Mouse (Mus musculus) lung, postnatal 25 days (tissue): ENCODE measurements around the gene Bap1.
A peak's percentile ranks its signal among the peaks of the same experiment; 100 is the strongest.

ENCODE experiments used
- DNase-seq: peaks from one replicate; pipeline ENCODE4 v3.0.0; 2022; ENCODE audit warnings: low spot score

Bap1 gene

DNA sequence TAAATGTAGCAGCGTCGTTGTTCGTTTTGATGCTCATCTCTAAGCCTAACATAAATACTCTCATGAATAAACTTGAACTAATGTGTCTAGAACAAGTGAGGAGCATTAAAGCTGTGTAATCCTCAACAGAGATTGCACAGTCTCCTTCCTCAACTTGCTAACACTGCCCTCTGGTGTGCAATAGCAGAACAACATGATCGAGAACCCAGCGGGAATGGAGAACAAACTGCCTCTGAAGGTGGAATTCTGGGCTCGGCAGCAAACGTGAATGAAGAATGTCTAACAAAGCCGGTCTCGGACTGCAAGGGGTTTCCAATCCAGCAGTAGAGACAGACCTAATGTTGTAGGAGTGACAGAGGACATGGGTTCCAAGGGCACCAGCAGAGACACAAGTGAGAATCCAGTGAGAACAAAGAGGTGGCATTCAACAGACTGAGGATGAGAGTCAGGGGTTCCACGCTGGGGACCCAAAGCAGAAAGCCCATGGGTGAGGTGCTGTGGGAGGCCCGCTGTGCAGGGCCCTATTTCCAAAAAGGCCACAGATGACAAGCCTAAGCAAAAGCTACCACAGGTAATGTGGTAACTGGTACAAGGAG lies 17.2 kb upstream of the Bap1 start:
- DNase-seq = peak; percentile 89

DNA sequence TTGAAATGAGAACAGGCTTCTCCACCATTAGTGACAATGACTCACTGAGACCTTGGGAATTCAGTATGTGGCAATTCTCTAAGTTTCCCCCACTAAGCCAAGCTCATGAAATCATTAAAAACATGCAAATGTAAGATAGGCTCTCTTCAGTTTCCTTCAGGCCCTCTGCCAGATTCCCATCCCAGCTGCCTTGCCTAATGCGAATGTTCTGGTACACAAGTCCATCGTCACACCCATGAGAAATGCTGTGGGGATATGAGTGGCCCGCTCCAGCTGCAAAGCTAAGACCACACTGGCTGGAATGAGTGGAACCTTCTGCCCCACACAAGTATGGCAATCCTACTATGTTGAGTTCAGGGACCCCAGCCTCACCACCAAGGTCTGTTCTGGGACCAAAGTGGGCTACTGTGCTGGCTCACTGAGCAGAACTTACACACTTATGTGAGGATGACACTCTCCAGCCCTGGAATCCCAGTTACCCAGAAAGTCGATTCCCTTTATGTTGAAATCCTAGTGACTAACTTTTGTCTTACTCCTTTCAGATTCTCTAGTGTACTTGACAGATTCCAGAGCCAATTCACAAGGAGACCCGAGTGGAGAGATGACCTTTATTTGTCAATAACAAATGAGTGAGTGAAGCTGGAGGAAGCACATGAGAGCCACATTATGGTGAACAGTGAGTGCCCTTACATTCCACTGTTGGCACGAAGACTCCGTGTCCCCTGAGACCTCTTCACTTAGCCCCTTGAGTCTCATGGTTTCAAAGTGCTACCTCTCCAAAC lies 14.0 kb upstream of the Bap1 start:
- DNase-seq = no peak

DNA sequence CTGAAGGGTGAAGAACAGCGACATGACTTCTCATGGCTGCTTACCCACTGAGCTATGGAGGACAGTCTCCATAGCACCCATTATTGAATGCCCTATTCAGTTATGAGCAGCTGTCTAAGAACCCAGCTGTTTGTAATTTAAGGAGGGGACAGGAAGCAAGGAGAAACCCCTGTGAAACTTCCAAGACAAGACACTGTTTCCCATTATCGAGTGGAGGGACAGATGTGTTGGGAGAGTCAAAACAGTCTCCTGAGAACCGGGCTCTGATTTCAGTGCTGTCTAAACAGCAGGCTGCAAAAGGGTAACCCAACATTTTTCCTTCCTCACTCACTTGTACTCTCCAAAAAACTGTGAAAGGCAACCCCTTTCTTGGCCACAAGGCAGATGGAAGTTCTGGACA lies 10.7 kb upstream of the Bap1 start:
- DNase-seq = no peak

DNA sequence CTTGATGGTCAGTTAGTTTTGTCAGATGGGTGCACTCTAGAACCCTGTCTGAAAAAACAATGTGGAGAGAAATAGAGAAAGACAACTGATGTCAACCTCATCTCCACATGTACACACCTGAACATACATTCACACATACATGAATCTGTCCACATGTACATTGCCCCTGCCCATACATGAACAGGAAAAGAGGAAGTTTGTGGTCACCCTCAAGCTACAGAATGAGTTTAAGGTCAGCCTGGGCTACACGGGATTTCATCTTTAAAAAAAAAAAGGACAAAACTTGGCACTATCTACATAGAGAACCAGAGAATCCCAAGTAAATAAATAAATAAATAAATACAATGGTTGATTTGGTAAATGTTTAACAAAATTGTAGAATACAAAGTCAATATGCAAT lies 6.5 kb upstream of the Bap1 start:
- DNase-seq = no peak

DNA sequence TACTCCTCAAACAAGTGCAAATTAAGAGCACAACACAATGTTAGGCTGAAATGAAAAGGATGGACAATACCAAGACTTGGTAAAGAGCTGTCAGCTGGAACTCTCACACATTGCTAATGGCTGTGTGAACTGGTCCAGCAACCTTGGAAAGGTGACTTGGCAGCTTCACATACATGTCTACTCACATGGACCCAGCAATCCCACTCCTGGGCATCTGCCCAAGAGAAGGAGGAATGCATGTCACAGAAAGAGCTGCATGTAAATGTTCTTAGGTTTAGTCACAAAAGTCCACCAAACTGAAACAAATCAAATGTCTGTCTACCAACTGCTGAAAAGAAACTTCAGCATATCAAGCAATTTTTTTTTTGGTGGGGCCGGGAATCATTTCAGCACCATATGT lies 5.3 kb upstream of the Bap1 start:
- DNase-seq = no peak

DNA sequence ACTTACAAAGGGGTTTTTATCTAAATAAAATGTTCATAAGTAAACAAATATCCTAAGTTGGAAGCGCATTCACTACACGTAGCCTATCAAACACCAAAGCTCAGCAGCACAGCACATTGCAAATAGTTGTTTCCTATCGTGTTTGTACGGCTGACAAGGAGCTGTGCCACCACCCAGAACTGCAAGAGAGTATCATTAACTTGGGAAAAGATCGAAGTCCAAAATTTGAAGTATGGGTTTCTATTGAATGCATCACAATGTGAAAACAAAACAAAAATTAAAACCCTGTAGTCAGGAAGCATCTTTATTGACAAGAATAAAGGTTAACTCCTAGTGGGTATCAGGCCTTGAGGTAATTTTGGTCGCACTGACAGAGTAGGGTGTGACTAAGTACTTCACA lies 2.9 kb upstream of the Bap1 start:
- DNase-seq = no peak

DNA sequence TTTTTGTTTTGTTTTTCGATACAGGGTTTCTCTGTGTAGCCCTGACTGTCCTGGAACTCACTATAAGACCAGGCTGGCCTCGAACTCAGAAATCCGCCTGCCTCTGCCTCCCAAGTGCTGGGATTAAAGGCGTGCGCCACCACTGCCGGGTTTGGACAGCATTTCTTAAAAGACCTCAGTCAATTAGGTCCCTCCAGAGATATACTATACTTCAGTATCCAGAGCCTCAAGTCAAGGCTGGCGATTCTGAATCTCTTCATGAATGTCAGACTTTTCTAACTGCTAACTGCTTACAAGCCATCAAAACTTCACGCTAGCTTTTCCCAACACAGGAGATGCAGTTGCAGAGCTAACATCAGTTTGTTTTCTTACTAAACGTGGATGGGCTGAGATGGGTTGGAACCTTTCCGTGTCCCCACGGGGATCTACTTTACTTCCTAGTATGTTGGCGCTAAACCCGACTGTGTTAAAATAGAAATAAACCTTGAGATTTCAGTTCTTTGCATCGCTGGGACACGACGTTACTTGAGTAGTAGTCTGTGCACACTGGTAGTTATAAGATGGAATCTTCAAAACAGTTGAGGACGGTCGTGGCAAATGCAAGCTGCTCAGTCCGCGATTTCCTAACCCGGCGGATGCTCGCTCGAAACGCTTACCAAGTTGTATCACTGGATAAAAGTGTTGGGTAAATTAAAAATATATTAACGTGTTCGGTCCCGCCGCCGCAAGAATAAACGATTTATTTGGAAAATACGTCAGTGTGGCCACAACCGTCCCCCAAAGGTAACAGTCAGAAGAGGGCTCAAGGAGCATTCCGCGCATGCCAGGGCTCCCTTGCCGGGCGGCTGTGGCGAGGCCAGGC lies 797 bp upstream of the Bap1 start:
- peak; percentile 79 for DNase-seq

DNA sequence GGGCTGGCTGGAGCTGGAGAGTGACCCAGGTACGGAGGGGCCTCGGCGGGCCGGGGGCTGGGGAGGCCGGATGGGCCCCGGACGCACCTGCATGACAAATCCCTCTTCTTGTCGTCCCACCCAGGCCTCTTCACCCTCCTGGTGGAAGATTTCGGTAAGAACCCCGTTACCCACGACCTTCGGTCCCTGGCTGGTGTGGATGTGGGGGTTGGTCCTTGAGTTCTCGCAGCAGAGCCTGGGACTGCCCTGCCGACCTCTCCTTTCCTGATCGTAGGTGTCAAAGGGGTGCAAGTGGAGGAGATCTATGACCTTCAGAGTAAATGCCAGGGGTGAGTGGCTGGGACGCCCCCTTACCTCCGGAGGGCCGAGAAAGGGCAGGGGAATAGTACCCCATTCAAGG lies 376 bp downstream of the Bap1 start:
- no peak for DNase-seq

DNA sequence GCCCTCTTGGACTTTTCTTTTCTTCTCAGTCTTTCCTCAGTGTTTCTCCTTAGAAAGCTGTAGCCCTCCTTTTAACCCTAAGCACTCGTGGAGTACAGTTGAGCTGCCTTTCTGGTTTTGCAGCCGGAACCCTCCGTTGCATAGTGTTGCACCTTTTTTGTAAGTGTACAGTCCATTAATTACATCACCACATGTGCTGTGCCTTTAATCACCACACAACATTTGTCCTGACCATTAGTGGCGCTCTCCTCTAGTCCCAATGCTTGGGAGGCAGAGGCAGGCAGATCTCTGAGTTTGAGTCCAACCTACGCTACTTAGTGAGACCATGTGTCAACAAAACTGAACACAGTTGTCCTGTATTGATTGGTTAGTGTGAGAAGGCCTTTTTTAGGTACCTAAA lies 841 bp downstream of the Bap1 start:
- no peak for DNase-seq

DNA sequence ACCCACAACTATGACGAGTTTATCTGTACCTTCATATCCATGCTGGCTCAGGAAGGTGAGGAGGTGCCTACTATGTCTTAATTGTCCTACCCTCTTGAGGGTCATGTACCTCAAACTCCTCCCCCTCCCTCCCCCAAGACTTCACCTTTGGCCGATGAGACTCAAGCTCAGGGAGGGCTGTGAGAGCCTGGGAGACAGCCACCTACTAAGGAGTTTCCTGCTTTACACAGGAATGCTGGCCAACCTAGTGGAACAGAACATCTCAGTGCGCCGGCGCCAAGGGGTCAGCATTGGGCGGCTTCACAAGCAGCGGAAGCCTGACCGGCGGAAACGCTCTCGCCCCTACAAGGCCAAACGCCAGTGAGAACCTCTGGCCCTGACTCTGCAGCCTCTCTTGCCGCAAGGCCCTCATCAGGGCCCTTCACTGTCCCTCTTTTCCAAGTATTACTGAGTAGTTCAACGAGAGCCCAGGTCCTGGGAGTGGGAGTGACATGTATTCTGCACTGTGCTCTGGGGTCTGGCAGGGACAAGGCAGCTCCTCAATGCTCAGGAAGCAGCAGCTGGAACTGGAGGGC lies 7.3 kb downstream of the Bap1 start:
- no peak for DNase-seq

DNA sequence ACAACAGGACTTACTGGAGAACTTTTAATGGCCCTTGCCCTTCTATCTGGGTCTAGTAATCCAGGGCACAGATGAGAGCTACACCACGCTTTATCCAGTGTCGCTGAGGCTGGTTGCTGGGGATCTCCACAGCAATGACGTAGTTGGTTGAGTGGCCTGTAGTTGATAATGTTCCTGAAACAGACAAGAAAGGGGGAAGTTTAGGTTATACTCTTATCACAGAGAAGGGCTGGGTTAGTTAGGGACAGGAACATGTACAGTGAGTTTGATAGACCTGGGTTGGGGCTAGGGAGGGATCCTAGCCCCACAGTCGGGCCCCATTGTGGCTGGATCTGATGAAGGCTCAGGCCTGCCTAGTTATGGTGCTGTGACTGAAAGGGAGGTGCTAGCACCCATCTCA lies 9.1 kb downstream of the Bap1 start:
- DNase-seq = no peak

DNA sequence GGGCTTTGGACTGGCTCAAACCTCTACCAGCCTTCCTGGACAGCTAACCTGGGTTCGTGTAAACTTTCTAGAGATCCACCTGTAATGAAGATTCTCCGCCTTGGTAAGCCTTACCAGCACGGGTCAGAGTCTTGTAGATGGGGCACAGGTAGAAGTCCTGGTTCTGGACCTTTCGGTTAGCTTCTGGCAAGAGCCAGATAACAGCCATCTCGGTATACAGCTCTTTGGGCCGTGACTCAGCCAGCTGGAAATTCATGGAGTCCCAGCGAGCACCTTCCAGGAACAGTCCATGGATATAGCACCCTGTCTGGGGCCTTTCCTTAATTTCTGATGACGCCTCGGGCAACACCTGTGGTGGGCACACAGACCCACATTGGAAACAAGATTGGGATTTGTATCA lies 9.7 kb downstream of the Bap1 start:
- no peak for DNase-seq

DNA sequence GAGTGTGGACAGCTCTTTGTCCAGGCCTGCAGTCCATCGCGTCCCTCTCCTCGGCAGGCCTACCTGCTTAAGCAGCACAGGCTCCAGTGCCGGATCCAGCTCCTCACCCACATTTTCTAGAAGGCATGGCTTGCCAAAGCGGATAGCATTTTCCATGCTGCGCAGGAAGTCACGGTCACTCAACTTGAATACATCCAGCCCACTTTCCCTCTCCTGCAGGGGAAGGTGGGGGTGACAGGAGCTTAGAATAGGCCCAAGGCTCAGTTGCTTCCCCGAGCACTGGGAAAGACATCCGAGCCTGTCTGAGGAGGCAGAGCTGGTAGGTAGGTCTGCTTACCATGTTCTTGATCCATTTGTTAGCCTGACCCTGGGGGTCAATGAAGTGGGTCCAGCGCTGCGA lies 16.4 kb downstream of the Bap1 start:
- no peak for DNase-seq

DNA sequence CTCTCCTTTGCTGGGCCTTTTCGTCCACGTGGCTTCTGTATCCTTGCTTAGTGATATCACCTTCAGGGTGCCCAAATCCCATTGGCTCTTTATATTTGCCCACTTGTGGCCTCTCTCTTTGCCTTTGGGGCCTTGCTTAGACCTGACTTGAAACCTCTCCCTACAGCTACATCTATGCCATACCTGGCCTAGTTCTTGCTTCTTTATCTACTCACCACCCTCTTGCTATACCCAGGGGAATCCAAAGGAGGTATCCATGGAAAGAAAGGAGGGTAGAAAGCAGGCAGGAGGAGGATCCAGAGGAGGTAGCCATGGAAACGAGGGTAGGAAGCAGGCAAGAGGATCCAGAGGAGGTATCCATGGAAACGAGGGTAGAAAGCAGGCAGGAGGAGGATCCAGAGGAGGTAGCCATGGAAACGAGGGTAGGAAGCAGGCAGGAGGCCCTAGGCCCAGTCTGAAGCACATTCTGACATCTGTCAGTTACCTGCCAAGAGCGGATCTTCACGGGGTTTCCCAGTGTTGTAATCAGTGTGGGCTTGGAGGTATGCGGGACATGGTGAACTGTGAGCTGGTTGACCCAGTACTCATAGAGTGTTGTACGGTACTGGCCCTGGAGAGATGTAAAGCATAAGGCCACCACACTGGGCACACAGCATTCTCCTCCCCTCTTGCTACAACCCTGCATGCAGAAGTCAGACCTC lies 17.2 kb downstream of the Bap1 start:
- no peak for DNase-seq

DNA sequence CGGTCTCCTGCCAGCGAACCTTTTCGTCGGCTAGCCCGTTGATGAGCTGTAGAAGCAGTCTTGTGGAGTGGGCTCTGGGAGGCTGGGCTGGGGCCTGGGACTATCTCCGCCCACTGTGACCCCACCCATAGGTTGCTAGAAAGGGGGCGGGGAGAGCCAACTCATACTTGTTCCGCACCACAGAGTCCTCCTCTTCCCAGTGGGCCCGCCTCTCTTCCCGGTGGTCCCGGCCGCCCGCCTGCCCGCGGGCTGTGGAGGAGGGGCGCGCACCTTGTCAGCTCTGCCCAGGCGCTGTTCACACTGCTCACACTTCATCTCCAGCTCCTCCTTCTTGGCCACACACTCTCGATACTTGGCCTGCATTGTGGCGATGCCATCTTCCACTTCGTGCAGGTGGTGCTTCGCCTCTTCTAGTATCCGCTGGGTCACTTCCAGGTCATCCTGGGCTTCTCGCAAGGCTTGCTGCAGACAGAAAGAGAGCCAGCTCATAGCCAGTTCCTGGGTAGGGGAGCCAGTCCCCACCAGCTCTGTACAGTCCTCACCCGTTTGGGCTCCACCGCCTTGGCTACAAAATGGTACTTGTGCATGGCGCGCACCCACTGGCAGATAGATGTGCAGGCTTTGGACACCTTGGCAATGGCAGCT lies 18.3 kb downstream of the Bap1 start:
- DNase-seq = peak; percentile 21

DNA sequence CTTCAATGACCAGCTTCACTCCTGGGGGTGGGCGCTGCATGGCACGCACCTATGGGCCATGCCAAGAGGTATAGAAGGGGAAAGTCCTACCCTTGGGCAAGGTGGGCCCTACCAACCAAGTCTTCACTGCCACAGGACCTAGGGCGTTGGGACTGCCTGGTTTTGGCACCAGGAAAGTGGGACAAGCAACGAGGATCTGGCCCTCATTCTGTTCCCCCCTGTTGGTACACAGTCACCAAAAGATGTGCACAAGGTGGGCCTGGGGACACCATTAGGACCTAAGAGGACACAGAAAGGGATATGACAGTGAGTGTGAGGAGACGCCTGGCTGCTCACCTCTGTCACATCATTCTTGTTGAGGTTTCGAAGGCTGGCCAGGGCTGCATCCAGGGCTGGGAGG lies 19.9 kb downstream of the Bap1 start:
- no peak for DNase-seq

DNA sequence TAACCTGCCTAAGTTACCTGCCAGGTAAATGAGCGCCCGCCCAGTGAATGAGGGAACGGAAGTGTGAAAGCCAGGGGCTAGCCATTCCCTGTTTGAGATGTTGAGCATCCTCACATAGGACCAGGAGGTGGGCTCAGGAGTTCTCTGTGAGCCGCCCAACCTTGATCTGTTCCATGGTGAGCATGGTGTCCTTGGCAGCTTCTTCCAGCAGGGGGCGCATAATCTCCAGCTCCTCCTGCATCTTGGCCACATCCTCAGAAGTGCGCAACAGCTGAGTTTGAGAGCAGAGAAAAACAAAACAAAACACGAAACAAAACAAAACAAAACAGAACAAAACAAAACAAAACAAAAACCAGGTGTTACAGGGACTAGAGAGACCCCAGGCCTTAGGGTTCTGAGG lies 20.9 kb downstream of the Bap1 start:
- DNase-seq = peak; percentile 65

DNA sequence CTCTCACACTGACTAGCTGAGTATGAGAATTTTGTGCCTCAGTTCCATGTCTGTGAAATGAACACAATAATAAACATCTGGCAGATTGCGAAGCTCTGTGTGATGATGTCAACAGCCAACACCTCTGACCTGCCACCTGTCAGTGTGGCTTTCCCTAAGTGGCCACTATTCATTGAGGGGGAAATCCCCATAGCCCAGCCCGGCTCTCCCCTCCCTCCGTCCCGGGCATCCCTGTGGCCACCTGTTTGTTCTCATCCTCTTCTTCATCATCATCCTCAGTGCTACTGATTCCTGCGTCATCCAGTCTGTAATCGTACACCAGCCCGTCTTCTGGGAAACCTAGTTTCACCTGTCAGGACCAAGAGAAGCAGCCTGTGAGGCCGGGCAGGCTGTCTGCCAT lies 34.5 kb downstream of the Bap1 start:
- DNase-seq = no peak
